Mouse (Mus musculus): ENCODE data around the gene Slc16a4.

Gene Slc16a4

GRCm38 (mm10) chr3:107357700-107358234 is 66.7 kb downstream of the Slc16a4 start:
- DNase-seq (ENCODE audit: low read depth in 2 of 2, low spot score in 2 of 2): no peak

GRCm38 (mm10) chr3:107360341-107360740 is 69.3 kb downstream of the Slc16a4 start:
- no peak for DNase-seq (ENCODE audit: low read depth in 2 of 2, low spot score in 2 of 2)
